Mouse (Mus musculus) stomach, postnatal 0 days (tissue): ENCODE data around the gene Cdc27.

ENCODE experiments used
- CTCF ChIP-seq: IDR thresholded peaks from 2 replicates; pipeline ENCODE4 v1.5.1; 2016; ENCODE audit warnings: antibody characterized with exemption, low read depth, mild to moderate bottlenecking, moderate library complexity
- EP300 ChIP-seq: optimal IDR thresholded peaks from 2 replicates; pipeline ENCODE3; 2016; ENCODE audit warnings: antibody characterized with exemption

GRCm38 (mm10) chr11:104568326-104568725, 17.9 kb upstream of the Cdc27 start:
- TF ChIP-seq CTCF, result no peak
- no peak for TF ChIP-seq EP300
